Mouse (Mus musculus) spleen, adult 2 months (tissue): ENCODE results near the gene Aacs.
A peak's percentile ranks its signal among the peaks of the same experiment; 100 is the strongest.

Experiments
- CTCF ChIP-seq: fragments of 200-500 bp; IDR thresholded peaks from 2 replicates; pipeline ENCODE4 v1.5.1; 2011; ENCODE audit warnings: mild to moderate bottlenecking, inconsistent platforms; ENCODE audit not compliant: insufficient read depth, insufficient read length, insufficient replicate concordance; ENCODE audit errors: extremely low read depth
- POLR2A ChIP-seq: fragments of 200-500 bp; IDR thresholded peaks from 2 replicates; pipeline ENCODE4 v1.6.1; 2011; ENCODE audit warnings: low read depth, low read length, inconsistent platforms

GRCm38 (mm10) chr5:125497821-125498600, 22.4 kb downstream of the Aacs start:
- TF ChIP-seq POLR2A (no peak), CTCF (peak; percentile 32; the same call in 1 of the 2 replicates)
